Mouse (Mus musculus): ENCODE measurements around the gene Mast4. TPM values are rescaled to one million over a fixed set of nuclear protein-coding genes. Genes with fewer than 3 reads are reported as not detected.

Mast4 gene
- polyA plus RNA-seq, 1 experiment from 2014 or later = 0.36 TPM

DNA sequence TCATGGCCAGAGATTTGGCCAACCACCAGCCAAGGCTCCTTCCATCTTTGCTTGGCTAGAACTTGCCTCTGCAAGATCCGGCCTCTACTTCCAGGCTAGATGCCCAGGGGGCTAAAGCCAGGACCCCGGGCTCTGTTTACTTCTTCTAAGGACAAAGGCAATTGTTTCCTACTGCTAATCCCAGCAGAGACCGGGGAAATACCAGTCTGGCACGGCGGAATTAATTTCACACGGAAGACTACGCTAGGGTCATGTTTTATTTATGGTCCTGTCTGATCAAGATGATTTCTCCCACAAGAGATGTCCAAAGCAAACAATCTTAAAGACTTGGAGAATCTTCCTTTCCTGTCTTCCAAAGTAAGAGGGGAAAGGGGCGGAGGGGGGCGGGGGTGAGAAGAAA lies 1.6 kb downstream of the Mast4 start:
- 37% methylated on average over 9 of the region's 9 CpGs for WGBS (ENCODE audit: missing documents)
- H3K79me2 ChIP-seq (ENCODE audit: inconsistent target) = no peaks in the 10 kb centered on the region
- no peak overlapping the region for H3K27ac ChIP-seq
- no peak overlapping the region for H3K4me3 ChIP-seq (ENCODE audit: inconsistent target)
- no peaks in the 10 kb centered on the region for H3K36me3 ChIP-seq (ENCODE audit: inconsistent target)

DNA sequence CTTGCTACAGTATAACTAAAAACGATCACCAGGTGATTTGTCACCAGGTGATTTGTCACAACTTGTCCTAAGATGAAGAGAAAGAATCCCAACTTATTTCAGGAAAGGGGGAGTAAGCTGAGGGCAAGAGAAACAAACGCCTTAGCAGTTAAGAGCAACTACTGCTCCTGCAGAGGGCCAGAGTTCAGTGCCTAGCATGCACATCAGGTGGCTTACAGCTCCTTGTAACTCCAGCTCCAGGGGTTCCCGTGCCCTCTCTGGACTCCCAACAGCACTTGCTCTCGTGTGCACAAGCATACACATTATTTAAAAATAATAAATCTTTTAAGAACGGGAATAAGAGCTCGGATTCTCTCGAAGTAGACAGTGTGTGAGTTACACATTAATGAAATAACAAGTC lies 3.2 kb downstream of the Mast4 start:
- 80% methylated on average over 7 of the region's 7 CpGs for WGBS (ENCODE audit: missing documents)
- H3K4me3 ChIP-seq (ENCODE audit: inconsistent target) = no peak overlapping the region
- H3K36me3 ChIP-seq (ENCODE audit: inconsistent target) = no peaks in the 10 kb centered on the region

DNA sequence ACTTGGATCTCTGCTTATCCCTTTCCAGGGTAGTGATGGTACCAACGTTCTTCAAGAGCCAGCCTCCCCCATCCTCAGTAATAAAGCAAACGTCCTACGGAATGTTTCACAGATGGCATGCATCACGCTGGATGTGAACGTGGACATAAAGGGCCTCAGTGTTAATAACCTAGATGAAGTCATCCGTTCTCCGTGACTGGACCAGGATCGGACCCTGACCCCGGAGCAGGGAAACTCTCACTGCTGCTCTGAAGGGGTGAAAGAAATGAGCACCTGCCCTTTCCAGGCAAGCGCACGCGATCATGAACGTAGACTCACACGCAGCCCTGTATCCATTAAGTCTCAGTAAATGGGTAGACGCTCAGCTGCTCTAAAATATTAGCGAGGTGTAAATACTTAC lies 6.0 kb downstream of the Mast4 start:
- 96% methylated on average over 16 of the region's 16 CpGs for WGBS (ENCODE audit: missing documents)
- no peak overlapping the region for H3K27ac ChIP-seq

More for the DNA sequence above, 3.2 kb downstream of the Mast4 start:
- Histone ChIP-seq H3K79me2 (ENCODE audit: inconsistent target) (no peaks in the 10 kb centered on the region), H3K27ac (no peak overlapping the region)

DNA sequence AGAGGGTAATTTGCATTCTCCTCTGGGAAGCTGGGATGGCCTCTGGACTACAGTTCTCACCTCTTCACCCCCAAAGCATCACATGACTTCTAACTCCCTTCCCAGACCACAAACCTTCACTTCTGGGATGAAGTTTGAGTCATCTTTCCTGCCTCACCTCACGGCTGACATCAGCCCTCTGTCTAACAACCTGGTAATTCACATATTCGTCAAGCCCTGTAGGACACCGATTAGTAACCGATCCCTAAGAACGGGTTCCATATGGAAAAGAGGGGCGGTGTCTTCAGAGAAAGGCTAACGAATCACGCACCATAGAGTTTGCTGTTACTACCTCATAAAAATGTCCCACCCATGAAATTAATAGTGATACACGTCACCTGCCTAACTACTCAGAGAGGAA lies 6.5 kb downstream of the Mast4 start:
- 89% methylated on average over 8 of the region's 9 CpGs for WGBS (ENCODE audit: missing documents)
- H3K4me3 ChIP-seq (ENCODE audit: inconsistent target) = no peak overlapping the region
- H3K36me3 ChIP-seq (ENCODE audit: inconsistent target) = no peaks in the 10 kb centered on the region
- no peak overlapping the region for H3K27ac ChIP-seq
- no peaks in the 10 kb centered on the region for H3K79me2 ChIP-seq (ENCODE audit: inconsistent target)

More for the DNA sequence above, 6.0 kb downstream of the Mast4 start:
- Histone ChIP-seq H3K4me3 (ENCODE audit: inconsistent target) (no peak overlapping the region), H3K36me3 (ENCODE audit: inconsistent target) (no peaks in the 10 kb centered on the region), H3K79me2 (ENCODE audit: inconsistent target) (no peaks in the 10 kb centered on the region)

DNA sequence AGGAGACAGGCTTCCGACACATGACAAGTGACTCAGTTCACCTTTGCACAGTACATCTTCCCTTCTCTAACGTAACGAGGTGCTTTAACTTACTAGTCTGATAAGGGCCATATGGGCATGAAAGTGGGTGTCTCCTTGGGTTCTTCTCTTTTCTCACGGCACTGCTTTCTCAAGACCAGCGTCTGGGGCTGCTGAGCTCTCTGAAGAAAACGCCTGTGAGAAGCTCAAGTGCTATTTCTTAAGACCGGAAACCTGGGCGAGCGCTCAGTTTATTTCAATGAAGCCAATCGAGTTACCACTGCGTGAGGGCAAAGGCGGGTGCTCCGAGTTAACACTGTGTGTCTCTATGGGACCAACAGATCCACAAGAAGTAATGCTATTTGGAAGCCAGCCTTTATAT lies 8.1 kb downstream of the Mast4 start:
- 90% methylated on average over 13 of the region's 13 CpGs for WGBS (ENCODE audit: missing documents)
- H3K79me2 ChIP-seq (ENCODE audit: inconsistent target) = no peaks in the 10 kb centered on the region
- H3K27ac ChIP-seq = no peak overlapping the region

DNA sequence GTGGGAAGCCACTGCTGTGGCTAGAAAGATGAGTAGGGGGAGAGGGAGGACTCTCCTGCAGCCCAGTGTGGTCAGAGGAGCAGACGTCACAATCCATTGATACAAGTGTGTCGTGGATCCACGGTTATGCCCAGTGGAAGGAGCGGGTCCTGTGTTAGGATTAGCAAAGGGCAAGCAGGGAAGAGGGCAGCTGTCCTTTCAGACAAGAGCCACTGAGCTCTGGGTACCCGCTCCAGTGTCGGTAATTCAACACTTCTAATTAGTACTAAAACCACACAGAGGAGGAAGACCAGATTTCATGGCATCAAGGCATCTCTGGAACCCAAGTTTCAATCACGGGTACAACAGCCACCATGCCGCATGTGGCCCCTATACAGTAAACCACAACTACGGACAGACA lies 14.4 kb downstream of the Mast4 start:
- H3K27ac ChIP-seq = no peak overlapping the region
- 80% methylated on average over 9 of the region's 9 CpGs for WGBS (ENCODE audit: missing documents)
- H3K36me3 ChIP-seq (ENCODE audit: inconsistent target) = no peaks in the 10 kb centered on the region
- no peaks in the 10 kb centered on the region for H3K79me2 ChIP-seq (ENCODE audit: inconsistent target)
- no peak overlapping the region for H3K4me3 ChIP-seq (ENCODE audit: inconsistent target)

More for the DNA sequence above, 8.1 kb downstream of the Mast4 start:
- Histone ChIP-seq H3K36me3 (ENCODE audit: inconsistent target) (no peaks in the 10 kb centered on the region), H3K4me3 (ENCODE audit: inconsistent target) (no peak overlapping the region)

DNA sequence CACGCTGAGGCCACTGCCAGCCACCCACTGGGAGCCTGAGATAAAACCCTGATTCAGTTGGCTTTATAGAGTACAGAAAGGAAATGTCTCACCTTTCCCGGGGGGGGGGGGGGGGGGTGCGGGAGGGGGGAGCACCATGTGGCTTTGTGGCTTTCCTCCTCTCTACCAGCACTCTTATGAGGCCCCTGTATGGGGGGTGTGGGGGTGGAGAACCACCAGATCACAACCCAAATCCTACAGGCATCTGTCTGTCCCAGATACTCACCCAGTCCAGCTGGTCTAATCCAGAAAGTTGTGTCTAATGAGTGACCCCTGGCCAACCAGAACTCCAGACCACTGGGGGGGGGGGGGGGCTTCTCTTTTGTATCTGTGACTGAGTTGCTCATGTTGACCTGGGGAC lies 15.0 kb downstream of the Mast4 start:
- Histone ChIP-seq H3K36me3 (ENCODE audit: inconsistent target) (no peaks in the 10 kb centered on the region), H3K27ac (no peak overlapping the region), H3K79me2 (ENCODE audit: inconsistent target) (no peaks in the 10 kb centered on the region), H3K4me3 (ENCODE audit: inconsistent target) (no peak overlapping the region)
- WGBS (ENCODE audit: missing documents) = 0% methylated on average over 2 of the region's 3 CpGs

DNA sequence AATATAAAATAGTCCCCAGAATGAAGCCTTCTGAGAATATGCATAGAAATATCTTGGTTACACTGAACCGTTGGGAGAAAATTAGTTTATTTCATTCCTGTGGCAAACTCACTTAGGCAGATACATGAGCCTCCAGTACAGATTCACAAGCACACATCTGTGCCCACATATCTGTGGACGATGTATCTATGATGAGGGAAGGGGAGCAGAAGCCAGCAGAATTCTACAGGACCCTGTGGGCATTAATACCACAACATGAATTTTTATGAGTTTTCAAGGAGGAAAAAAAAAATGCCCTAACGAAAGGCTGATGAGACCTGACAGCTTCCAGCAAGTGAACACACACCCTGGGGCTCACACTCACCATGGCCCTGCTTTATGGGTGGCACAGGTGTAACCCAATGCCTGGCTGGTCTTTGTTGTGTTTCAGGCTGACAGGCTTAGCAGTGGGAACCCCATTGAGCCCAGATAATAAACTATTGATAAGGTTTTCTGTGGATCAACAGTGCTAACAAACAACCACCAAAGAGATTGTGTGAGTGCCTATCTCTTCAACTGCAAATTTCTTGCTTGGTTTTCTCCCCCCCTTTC lies 17.4 kb downstream of the Mast4 start:
- Histone ChIP-seq H3K27ac (no peak overlapping the region), H3K4me3 (ENCODE audit: inconsistent target) (no peak overlapping the region), H3K79me2 (ENCODE audit: inconsistent target) (no peaks in the 10 kb centered on the region), H3K36me3 (ENCODE audit: inconsistent target) (no peaks in the 10 kb centered on the region)
- 94% methylated on average over 3 of the region's 3 CpGs for WGBS (ENCODE audit: missing documents)

DNA sequence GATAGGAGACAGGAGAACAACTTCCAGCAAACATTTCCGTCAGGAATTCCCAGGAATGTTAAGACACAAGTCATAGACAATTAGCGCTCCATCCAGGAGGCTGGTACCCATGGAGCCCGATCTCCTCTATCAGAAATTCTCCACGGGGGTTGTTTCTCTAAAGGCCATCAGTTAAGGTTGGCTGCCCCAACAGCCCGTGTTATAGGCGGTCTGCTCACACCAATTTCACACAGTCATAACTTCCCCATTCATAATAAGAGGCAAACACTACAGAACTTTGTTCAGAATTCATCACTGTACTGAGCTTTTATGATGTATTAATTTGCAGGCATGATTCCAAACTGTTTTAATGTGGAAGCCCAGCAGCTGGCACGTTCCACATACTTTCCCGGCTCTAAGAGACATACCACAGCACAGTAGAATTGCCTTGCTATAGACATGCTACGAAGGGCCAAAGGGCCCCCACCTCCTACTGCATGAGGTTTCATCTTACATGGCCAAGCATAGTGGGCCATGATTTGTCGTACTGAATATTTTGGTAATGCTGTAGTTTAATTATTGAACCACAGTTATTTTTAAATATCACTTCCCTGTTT lies 19.1 kb downstream of the Mast4 start:
- H3K4me3 ChIP-seq (ENCODE audit: inconsistent target) = no peak overlapping the region
- H3K79me2 ChIP-seq (ENCODE audit: inconsistent target) = no peaks in the 10 kb centered on the region
- H3K27ac ChIP-seq = no peak overlapping the region
- H3K36me3 ChIP-seq (ENCODE audit: inconsistent target) = no peaks in the 10 kb centered on the region
- WGBS (ENCODE audit: missing documents) = 67% methylated on average over 10 of the region's 10 CpGs

DNA sequence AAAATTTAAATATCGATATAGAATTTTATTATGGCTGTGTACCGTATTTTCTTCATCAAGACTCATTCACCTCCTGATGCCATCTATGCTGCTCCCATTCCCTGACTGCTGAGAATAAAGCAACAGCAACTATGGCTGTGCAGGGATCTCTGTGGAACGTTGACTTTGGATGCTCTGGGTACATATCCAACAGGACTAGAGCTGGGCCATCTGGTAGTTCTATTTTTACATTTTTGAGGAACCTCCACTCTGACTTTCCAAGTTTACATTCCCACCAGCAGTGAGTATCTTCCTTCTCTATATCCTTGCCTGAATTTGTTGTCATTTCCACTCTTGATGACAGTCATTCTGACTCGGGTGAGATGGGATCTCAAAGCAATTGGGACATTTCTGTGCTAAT lies 26.0 kb downstream of the Mast4 start:
- Histone ChIP-seq H3K36me3 (ENCODE audit: inconsistent target) (no peaks in the 10 kb centered on the region), H3K4me3 (ENCODE audit: inconsistent target) (no peak overlapping the region), H3K79me2 (ENCODE audit: inconsistent target) (no peaks in the 10 kb centered on the region), H3K27ac (no peak overlapping the region)
- WGBS (ENCODE audit: missing documents) = 91% methylated on average over 4 of the region's 4 CpGs

DNA sequence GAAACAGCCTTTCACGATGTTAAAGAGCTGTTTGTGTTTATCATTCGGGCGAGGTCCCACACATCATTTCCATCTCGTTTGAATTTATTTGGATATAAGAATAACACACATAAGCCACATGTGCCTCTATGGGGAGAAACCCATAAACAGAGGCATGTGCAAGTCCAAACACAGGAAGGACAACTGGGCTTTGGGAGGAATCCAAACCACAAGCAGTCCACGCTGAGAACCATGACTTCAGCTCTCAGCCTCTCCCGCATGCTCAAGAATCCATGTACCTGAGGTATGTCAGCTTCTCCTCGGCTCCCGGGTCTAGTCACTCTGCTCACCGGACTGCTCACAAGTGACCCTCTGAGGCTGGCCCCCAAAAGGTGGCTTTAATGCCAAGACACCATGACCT lies 30.5 kb downstream of the Mast4 start:
- 64% methylated on average over 9 of the region's 9 CpGs for WGBS (ENCODE audit: missing documents)
- Histone ChIP-seq H3K27ac (no peak overlapping the region), H3K36me3 (ENCODE audit: inconsistent target) (no peaks in the 10 kb centered on the region), H3K79me2 (ENCODE audit: inconsistent target) (no peaks in the 10 kb centered on the region), H3K4me3 (ENCODE audit: inconsistent target) (no peak overlapping the region)

DNA sequence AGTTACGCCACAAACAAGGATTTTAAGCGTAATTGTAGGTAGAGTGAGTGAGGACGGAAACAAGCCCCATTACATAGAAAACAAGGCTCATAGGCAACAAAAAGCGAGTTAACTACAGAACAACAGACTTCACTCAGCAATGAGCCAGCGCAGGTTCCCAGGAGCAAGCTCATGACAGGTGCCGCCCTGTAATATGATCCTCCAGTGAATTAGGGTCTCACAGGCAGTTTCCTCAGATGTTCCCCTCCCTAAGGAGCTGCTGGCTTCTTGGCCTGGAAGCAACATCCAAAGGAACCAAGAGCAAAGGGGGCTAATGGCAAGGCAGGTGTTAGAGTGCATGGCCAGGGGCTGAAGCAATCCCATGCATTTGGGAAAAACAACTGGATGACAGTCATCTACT lies 31.8 kb downstream of the Mast4 start:
- Histone ChIP-seq H3K79me2 (ENCODE audit: inconsistent target) (no peaks in the 10 kb centered on the region), H3K4me3 (ENCODE audit: inconsistent target) (no peak overlapping the region), H3K27ac (no peak overlapping the region), H3K36me3 (ENCODE audit: inconsistent target) (no peaks in the 10 kb centered on the region)
- WGBS (ENCODE audit: missing documents) = 93% methylated on average over 6 of the region's 6 CpGs

DNA sequence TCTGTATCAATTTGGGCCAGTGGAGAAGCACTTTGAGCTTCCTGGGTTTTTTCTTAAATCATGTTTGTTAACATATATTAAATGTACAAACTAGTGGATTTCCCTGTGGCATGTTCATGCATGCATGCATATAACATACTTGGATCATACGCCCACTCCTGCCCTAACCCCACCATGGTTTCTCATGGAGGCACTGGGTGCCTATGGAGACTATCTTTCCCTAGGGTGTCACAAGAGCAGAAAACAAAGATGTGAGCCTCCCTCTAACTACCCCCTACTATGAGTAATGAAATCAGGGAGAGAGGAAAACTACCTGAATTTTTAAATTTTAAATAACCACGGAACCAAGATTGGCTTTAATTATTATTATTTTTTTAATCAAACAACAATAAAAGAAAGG lies 32.2 kb downstream of the Mast4 start:
- Histone ChIP-seq H3K27ac (no peak overlapping the region), H3K4me3 (ENCODE audit: inconsistent target) (no peak overlapping the region)
- 100% methylated on average over 2 of the region's 2 CpGs for WGBS (ENCODE audit: missing documents)

DNA sequence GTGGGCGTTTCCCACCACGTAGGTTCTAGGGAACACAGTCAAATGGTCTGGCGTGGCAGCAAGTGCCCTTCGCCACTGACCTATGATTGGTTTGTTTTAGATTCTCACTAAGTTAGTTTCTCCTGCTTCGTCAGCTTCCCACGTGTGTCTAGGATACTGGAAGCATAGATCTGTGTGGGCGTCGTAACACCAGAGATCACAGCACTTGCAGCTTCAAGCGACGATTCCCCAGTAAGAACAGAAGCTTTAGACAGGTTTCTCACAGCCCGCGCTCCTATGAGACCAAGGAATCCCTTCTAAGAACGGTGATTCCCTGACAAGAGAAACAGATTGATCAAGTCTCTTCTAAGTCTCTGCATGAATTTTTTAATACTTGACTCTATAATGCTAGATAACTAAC lies 39.9 kb downstream of the Mast4 start:
- 94% methylated on average over 13 of the region's 13 CpGs for WGBS (ENCODE audit: missing documents)
- Histone ChIP-seq H3K27ac (no peak overlapping the region), H3K79me2 (ENCODE audit: inconsistent target) (no peaks in the 10 kb centered on the region), H3K4me3 (ENCODE audit: inconsistent target) (no peak overlapping the region), H3K36me3 (ENCODE audit: inconsistent target) (no peaks in the 10 kb centered on the region)

More for the DNA sequence above, 32.2 kb downstream of the Mast4 start:
- no peaks in the 10 kb centered on the region for H3K79me2 ChIP-seq (ENCODE audit: inconsistent target)
- H3K36me3 ChIP-seq (ENCODE audit: inconsistent target) = no peaks in the 10 kb centered on the region

DNA sequence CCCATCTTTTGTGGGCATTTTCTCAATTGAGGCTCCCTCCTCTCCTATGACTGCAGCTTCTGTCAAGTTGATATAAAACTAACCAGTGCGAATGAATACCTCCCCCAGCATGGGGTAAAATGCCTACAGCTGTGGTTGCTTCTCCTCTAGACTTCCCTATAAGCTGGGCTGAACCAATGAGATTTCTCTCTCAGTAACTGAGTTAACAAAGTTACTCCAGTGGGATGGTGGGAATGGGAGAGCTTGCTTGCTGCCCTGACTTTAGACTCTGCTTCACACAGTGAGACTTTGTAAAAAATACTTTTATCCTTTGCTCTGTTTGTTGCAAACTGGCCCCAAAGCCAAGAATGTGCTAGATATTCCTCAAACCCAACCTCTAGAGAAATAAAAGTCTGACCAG lies 41.2 kb downstream of the Mast4 start:
- no peak overlapping the region for H3K4me3 ChIP-seq (ENCODE audit: inconsistent target)
- H3K27ac ChIP-seq = no peak overlapping the region
- H3K79me2 ChIP-seq (ENCODE audit: inconsistent target) = no peaks in the 10 kb centered on the region
- no peaks in the 10 kb centered on the region for H3K36me3 ChIP-seq (ENCODE audit: inconsistent target)
- 88% methylated on average over 1 of the region's 1 CpGs for WGBS (ENCODE audit: missing documents)

DNA sequence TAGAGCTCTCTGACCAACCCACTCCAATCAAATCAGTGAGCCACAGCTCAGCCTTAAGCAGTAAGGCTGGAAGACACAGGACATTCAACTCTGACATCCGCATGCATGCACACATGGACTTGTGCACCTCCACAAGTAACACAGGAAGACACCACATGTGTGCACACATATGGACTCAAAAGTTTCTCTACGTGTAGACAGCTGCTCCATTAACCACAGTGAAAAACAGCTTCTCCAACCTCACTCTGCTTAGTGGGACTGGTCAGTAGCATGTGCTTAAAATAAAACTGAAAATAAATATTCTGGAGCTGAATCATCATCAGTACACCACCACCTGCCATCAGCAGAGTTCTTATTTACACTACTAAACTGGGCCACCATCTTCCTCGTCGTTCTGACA lies 43.2 kb downstream of the Mast4 start:
- no peaks in the 10 kb centered on the region for H3K36me3 ChIP-seq (ENCODE audit: inconsistent target)
- 86% methylated on average over 4 of the region's 4 CpGs for WGBS (ENCODE audit: missing documents)
- H3K4me3 ChIP-seq (ENCODE audit: inconsistent target) = no peak overlapping the region
- no peaks in the 10 kb centered on the region for H3K79me2 ChIP-seq (ENCODE audit: inconsistent target)
- H3K27ac ChIP-seq = no peak overlapping the region
